Mouse (Mus musculus) frontal cortex, postnatal 10 days (tissue): ENCODE data around the gene Abca5.
A peak's percentile ranks its signal among the peaks of the same experiment; 100 is the strongest.

Source experiments
- DNase-seq, 2 experiments: peaks; one replicate each; pipeline ENCODE4 v3.0.0; 2022; ENCODE audit warnings: low spot score in 2 of 2, mixed read lengths in 1 of 2

Gene Abca5

DNA sequence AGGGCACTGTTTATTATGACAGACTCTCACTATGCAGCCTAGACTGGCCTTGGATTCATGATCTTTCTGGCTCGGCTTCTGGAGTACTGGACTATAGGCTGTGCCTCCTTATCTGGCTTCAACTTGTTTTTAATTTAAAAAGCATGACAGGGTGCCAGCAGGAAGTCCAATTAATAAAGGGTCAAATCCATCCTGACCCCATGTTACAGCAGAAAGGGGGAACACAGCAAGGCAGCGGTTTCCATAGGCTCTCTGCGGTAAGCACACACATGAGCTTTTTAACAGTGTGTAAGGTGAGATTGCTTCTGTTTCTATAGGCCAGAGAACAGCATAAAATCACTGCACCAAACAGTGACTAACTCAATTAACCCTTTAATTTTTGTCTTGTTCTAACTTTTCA lies 34.1 kb downstream of the Abca5 start:
- DNase-seq, result no peak

DNA sequence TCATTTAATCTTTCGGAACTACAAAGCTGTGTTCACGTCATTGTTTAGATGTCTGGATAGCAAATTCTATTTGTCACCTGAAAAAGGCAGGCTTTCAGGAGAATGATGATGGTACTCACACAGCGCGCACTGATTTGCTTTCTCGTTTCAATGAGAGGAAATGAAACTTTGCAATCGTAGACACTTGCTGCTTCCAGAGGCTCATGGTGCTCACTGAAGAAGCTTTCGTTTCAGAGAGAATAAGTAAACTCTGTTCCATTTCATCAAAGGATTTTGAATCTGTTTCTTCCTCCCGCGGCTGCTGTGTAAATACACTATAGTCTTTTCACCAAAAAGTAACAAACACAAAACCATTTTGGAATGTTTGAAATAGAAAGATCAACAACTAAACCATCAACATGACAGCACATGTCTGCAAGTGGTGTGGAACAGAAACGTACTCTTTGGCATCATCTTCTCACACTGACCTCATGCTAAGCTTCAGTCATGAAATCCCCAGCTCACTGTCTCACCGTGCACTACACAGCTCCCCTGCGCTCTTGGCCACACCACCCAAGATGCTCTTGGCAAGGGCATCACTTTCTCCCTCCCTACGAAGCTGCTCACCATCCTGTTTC lies 39.5 kb downstream of the Abca5 start:
- no peak for DNase-seq

DNA sequence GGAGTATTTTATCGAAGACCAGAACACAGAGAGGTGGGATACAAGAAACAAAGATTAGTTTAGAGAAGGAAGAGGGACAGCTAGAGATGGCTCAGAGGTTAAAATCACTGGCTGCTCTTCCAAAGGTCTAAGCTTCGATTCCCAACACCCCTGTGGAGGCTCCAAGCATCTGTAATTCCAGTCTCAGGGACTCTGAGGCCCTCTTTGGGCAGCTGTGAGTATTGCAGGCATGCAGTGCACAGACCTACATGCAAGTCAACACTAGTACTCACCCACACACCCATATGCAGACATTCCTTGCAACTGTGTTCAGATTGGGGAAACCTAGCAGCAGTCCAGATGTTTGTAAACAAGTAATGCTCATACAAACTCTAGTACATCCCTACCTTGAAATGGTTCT lies 46.9 kb downstream of the Abca5 start:
- DNase-seq, result no peak

DNA sequence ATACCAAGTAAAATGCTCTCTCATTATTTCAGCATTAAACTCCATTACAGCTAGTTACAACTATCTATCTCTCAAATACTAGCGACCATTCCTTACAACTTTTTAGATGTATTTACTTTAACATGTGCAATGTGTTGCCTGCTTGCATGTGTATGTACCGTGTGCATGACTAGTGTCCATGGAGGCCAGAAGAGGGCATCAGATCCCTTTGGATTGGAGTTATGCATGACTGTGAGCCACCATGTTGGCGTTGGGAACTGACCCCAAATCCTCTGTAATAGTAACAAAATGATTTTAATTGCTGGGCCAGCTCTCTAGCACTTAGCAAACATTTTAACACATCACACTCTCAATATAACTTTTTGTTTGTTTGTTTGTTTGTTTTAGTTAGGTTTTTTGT lies 49.1 kb downstream of the Abca5 start:
- DNase-seq, result no peak

DNA sequence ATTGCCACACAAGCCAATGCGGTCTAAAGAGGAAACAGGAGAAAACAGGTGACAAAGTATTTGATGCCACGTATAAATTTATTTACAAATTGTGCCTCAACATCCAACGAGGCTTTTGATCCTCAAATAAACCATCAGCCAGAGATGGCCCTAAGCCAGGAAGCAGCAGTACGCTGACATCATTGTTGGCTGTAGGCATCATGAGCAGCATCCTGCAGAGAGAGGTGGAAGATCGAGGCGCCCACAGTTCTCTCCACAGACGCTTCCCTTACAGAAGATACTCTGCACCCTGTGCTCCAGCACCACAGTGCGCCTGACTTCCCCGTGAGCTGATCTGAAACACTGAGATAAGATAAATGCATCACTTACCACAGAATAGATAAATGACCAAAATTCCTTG lies 49.8 kb downstream of the Abca5 start:
- DNase-seq, result no peak

DNA sequence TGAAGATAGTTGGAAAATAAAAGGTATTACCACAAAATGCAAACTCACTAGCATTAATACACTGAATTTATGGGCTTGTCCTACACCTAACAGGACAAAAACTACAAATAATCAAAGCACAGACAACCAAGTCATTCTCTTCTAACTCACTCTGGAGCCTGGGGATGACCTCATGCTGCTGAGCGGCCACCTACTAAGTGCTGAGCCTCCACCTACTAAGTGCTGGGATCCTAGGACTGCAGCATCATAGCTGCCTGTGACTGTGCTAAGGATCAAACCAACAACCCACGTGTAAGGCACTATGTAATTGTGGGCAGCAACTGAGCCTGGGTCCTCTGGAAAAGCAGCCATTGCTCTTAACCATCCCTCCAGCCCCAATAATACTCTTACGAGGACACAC lies 51.2 kb downstream of the Abca5 start:
- no peak for DNase-seq

DNA sequence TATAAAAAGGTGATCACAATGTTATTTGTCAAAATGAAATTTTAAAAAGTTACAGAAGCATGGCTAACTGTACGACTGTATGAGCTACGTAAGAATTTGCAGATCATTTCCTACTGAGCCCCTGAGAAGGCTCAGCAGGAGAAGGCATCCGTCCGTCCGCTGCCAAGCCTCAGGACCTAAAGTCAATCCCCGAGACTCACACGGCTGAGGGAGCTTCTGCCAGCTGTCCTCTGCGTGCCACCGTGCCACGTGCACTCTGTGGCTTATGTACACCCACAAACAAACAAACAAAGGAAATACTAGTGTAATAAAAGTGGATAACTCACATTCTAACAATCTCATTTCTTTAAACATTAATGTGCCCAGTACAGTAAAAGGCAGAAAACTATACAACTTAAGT lies 52.7 kb downstream of the Abca5 start:
- no peak for DNase-seq

DNA sequence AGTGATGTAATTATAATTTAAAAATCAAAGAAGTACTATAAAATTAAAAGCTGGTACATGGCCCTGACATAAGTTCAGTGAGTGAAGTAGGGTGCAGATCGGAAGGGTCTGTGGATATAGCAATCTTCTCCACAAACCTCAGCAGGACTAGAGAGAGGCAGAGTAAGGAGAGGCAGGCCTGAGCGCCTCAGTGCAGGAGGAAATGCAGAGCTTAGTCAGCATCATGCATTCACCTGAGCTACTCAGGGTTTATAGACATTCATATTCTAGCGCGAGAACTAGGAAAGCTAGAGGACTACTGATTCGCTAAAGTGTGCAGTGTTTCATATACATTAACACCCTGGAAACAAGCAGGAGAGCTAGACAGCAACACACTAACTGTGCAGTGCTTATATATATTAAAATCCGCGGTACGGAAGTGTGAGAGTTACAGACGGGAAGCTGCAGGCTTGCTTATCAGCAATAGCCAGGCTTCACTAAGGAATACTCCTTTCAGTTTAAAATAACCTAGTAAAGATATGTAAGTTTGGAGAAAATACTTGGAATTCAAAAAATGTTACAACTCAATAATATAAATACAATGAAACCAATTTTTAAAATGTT lies 53.2 kb downstream of the Abca5 start:
- DNase-seq, result no peak

DNA sequence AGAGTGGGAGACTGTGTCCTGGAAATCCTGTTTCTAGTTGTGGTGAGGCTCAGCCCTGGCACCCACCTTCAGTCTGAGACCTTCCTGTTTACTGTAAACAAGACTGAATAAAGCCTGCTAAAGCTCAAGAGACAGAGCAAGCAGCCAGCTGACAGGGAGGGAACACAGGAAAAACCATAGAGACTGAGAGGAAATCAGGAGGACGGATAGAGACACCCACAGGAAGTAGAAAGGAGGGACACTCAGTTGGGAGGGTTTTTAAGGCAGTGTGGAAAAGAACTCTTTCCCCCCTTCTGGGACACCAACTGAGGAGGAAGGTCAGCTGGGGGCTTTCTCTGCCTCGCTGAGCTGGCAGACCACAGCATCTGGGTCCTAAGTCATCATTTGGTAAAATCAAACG lies 62.7 kb downstream of the Abca5 start:
- no peak for DNase-seq

DNA sequence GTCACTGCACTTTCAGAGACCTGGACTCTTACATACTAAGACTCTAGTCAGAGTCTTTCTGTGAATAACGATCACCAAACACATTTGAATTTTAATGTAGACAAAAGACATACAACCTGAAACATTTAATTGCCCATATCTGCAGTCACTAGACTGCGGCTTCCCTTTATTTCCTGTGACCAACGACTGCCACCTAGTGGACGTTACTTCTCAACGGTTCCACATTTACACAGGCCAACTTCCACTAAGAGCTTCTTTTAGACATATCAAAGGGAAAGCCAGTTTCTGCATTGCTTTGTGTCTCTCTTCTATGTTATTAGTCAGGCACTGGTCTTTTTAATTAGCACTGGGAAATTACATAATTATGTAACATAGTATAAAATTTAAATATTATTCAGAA lies 65.8 kb downstream of the Abca5 start:
- peak in 1 of 2 experiments; percentile 41 for DNase-seq

DNA sequence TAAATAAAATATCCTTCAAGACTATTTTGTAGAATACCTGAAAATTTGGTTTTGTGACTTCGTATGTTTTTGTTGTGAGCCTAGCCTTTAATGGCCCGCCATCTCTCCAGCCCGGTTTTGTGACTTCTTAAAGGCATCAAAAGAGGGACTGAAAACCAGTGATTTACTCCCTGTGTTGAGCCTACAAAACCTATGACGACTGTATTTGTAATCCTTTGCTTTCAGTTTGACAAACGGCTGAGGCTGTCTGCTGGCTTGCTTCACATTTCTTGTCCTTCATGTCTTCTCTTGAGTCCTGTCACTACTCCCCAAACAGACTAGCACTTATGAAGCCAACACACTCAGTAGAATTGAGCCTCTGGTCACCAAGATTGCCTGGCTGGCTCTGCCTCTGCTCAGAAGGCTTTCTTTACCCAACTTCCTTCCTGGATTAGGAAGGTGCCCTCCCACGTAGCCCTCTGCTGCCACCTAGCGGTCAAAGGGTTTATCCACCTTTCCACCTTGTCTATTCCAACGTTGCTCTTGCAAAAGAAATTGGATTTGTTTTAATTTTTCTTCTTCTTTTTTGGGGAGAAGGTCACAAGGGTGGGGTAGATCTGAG lies 69.2 kb downstream of the Abca5 start:
- DNase-seq, result peak; percentile 29 to 79

DNA sequence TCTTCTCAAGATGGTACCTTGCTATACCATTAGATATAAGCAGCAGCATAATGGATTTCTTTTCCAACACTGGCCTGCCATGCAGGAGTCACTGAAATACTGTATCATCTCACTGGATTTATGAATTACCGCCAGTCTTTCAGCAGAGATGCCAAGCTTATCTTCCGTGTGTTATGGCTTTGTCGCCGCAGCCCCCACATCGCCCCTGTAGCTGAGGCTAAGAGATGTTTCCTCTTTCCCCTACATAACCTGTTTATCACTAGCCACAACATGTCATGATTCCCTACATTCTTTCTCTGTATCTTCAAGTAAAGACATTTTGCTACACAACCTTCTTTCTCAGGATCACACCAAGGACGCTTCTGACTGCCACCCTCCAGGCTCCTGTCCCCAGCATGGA lies 70.3 kb downstream of the Abca5 start:
- no peak for DNase-seq

DNA sequence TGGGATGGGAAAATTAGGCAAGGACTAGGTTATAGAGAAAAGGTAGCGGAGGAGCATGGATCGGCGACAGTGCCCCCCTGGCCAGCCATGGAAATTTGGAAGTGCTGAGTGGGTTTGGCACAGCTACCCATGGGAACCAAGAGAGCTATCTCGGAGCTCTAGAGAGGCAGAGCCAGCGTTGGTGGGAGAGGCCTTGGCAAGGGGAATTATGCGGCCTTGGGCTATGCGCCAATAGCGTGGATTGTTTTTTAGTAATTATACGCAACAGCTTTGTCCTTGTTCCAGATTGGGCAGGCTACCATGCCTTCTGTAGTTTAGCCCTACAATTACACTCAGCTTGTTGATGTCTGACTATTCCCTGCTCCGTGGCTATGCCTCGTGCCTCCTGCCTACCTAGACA lies 70.8 kb downstream of the Abca5 start:
- DNase-seq, result peak; percentile 10 to 17

DNA sequence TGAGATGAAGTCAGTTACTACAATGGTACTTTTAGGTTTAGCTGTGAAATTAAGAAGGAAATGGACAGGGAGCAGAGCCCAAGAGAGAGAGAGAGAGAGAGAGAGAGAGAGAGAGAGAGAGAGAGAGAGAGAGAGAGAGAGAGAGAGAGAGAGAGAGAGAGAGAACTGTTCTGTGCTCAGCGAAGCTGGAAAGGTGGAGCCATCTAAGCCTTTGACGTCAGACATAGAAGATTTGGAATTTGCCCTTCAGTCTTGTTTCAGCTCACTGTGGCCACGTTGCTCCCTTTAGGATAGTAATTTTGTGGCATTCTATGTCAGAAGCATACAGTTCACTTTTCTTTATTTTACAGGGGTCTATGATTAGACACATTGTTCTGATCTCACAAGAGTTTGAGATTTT lies 75.6 kb downstream of the Abca5 start:
- no peak for DNase-seq

DNA sequence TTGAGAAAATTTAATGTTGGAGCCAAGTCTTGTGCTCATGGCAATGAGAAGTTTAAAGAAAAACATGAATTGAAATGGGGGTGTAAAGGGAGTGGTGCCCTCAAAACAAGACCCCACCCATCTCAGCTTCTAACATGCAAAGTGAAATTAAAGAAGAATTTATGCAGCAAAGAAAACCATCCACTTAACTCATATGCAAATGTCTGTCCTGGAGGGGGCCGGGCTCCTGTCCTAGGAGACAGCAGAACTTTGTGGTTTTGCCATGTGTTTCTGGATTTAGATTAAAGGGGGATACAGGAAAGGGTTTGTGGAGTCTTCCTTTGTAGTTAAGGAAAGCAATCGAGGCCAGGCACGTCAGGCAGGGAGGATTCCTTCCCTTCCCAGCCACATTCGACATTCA lies 79.6 kb downstream of the Abca5 start:
- no peak for DNase-seq

DNA sequence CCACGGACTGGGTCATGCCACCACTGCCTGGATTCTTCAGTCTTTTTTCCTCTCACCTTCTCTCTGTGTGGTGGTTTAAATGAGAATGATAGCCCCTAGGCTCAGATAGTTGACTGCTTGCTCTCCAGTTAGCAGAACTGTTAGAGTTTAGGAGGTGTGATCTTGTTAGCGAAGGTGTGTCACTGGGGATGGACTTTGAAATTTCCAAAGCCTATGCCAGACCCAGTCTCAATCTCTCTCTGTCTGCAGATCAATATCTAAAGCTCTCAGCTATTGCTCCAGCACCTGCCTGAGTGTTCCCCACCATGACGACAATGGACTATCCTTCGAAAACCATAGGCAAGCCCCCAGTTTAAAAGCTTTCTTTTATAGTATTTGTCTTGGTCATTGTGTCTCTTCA lies 80.5 kb downstream of the Abca5 start:
- DNase-seq, result no peak

DNA sequence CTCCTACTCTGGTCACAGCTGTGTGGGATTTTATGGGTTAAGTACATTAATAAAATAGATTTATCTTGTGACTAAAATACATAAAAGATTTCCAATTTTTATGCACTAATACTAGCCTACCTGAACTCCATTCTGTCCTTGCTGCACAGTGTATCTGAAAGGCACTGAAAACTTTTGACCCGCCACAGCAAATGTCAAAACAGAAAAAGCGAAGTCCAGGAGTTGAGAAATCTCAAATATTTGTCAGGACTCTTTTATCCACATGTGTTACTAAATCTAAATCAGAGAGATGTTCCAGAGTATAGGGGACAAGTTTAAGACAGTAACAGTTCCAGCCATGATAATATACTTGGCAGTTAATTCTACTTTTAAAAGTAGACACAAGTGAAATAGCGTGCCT lies 85.3 kb downstream of the Abca5 start:
- DNase-seq, result no peak

DNA sequence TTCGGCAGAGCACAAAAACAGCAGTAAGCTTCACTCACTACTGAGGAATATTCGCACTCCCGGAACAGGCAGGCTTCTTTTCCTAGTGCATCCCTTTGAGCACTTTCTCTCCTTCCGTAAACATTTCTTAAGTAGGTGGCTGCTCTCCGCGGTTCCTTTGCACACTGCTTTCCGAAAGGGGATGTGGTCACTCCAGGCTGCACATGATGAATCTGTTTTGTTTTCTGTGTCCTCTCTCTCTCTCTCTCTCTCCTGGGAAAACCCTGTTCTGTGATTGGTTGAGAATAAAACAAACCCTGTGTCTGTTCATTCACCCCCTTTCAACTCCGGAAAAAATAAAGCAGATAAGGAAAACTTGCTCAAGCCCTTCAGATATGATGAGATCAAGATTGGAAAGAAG lies 86.0 kb downstream of the Abca5 start, which contains the start of gene Abca6:
Gene Abca6 (minus strand): TSS at position 243 of the 400 bp plus-strand sequence.
- DNase-seq, result no peak

DNA sequence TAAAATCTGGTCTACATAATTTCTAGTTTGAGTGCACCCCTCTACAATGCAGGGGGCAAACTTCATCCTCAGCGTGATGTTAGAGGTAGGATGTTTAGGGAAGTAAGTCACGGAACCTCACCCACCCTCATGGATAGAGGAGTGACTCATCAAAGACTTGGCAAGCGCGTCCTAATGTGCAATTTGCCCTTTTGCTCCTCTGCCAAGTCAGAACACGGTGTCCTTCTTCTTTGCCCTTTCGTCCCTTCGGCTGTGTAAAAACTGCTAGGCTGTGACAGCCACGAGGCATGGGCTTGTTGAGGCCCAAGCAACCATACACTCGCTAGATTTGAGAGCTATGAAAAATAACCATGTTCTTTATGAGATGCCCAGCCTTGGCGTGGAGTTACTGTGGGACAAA lies 92.8 kb downstream of the Abca5 start:
- no peak for DNase-seq

DNA sequence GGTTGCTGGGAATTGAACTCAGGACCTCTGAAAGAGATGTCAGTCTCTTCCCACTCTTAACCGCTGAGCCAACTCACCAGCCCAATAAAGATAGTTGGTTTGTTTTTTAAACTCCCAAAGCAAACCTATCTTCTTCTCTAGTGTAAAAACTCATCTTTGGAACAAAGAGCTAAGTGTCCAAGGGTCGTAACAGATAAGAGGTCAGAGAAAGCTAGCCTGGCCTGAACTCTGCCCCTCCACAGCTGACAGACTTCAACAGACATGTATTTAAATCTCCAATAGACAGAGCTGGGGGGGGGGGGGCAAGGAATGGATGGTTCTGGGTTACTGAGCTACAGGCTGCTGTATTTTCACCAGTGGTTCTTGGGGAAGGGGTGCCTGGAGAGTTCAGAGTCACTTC lies 100.0 kb downstream of the Abca5 start:
- no peak for DNase-seq

DNA sequence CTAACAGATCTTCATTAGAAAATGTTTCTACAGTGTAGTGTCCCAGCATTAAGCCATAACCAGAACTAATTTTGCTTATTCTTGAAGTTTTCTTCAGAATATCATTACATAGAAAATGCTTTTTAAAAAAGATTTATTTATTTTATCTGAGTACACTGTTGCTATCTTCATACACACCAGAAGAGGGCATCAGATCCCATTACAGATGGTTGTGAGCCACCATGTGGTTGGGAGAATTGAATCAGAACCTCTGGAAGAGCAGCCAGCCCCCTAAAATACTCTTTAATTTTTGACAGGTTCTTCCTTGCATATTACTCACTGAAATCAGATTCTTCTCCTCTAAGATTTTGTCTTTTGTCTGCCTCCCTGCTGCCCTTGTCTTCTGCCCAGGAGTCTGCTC lies 104.5 kb downstream of the Abca5 start:
- DNase-seq, result no peak
